Mouse (Mus musculus): ENCODE measurements around the gene Zfp972.
"Not testable (repeated sequence)": the region's sequence is repeated elsewhere in the genome, so short reads cannot be mapped to it uniquely, and the experiment has no call there.

GRCm38 (mm10) chr2:177957145-177957544 is 31.7 kb upstream of the Zfp972 start, which contains the start of gene Gm14326:
- TF ChIP-seq CTCF (IDR thresholded peaks at IDR 0.05; ENCODE audit: control insufficient read depth, insufficient read depth, low read length); POLR2A (IDR thresholded peaks at IDR 0.05; ENCODE audit: borderline replicate concordance, control insufficient read depth, low read depth, low read length): not testable (repeated sequence)
